Mouse (Mus musculus) granulocyte monocyte progenitor cell, adult 5-6 weeks (primary cell): ENCODE data around the gene Olfr1034. TPM values are rescaled to one million over a fixed set of nuclear protein-coding genes. Genes with fewer than 3 reads are reported as not detected.
A peak's percentile ranks its signal among the peaks of the same experiment; 100 is the strongest.
"Not testable (repeated sequence)": the region's sequence is repeated elsewhere in the genome, so short reads cannot be mapped to it uniquely, and the experiment has no call there.

Experiments used
- ATAC-seq: replicated peaks from 2 replicates; pipeline ENCODE4 v1.8.0; 2016; ENCODE audit warnings: mild to moderate bottlenecking, moderate TSS enrichment, inconsistent platforms; ENCODE audit not compliant: poor library complexity, severe bottlenecking
- total RNA-seq, 2 experiments: library from RNA; stranded (forward) in 1 of 2; stranded (reverse) in 1 of 2; fragments of 200-712, 200-1000 nt in 1 of 2; fragments of >200 nt in 1 of 2; fragmentation: Nextera tagmentation in 1 of 2; gene quantifications; 2 replicates each; pipeline ENCODE4 v1.2.3; 2014 to 2017

Gene Olfr1034
- not detected in 2 replicates for total RNA-seq (2014; fragmentation: Nextera tagmentation)
- total RNA-seq (2017): not detected in 2 replicates

DNA sequence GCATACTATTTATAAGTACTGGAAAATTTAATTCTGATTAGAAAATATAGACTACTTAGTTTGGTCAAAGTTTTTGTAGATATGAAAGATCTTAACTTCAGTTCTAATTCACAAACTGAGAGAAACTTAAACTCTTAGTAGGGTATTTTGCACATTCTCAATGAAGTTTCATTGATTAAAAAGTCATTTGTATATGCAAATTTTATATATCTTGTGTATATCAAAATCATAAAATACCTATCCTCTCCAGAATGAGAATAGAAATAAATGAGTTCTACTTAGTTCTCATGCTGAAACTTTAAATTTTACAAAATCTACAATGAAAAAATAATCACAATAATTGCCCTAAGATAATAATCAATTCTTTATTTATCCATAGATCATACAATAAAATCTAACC is at the start of gene Olfr1034:
Gene Olfr1034 (plus strand): TSS at position 301 of the 400 bp plus-strand sequence.
- ATAC-seq: no peak

DNA sequence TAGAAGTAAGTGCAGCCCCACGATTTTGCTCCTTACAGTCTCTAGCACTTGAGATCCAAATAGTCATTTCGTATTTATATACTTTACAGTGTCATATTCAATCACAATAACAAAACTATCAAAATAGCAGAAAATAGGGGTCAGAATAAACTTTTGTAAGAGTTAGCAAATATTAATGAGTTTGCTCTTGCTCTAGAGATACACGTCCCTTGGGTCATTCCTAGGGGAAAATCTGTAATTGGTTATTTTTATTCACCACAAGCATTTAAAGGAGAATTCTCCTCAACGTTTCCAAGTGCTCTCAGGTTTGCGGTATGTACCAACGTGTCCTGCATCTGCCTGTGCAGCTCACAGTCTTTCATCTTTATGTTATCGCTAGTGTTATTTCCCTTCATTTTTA is 40.4 kb upstream of the Olfr1034 start, which contains the start of gene Olfr1032:
Gene Olfr1032 (plus strand): TSS at position 301 of the 400 bp plus-strand sequence.
- ATAC-seq: no peak

GRCm38 (mm10) chr2:86020406-86020805 is 25.3 kb upstream of the Olfr1034 start, which contains the start of gene Olfr1033:
Gene Olfr1033, plus strand, starts transcription at chr2:86020633.
- ATAC-seq: peak; percentile 52; the same call in 1 of the 2 replicates

DNA sequence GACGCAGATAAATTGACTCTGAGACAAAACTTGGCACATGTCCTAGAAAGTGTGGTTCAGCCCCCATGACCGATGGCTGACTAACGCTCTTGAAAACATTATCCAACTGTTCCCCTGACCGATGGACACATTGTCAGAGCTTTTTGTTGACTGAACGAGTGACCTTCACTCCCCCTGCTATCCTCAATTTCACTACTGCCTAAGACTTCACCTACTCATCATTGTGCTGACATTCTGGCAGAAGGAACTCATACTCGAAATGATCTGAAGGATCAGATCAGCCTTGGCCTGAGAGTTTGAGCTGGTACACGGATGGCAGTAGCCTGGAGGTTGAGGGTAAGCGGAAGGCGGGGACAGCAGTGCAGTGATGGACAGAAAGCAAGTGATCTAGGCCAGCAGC is 24.1 kb upstream of the Olfr1034 start:
- ATAC-seq: not testable (repeated sequence)

GRCm38 (mm10) chr2:86050777-86051176 is 5.1 kb downstream of the Olfr1034 start:
- ATAC-seq: not testable (repeated sequence)

- ATAC-seq: not testable (repeated sequence)
Measured at GRCm38 (mm10) chr2:86063766-86064165, 18.1 kb downstream of the Olfr1034 start.

- no peak for ATAC-seq
Measured at GRCm38 (mm10) chr2:86070189-86070588, 24.5 kb downstream of the Olfr1034 start.

GRCm38 (mm10) chr2:86073692-86074091 is 28.0 kb downstream of the Olfr1034 start, which contains the start of gene Olfr1036:
Gene Olfr1036, plus strand, starts transcription at chr2:86073992.
- not testable (repeated sequence) for ATAC-seq

DNA sequence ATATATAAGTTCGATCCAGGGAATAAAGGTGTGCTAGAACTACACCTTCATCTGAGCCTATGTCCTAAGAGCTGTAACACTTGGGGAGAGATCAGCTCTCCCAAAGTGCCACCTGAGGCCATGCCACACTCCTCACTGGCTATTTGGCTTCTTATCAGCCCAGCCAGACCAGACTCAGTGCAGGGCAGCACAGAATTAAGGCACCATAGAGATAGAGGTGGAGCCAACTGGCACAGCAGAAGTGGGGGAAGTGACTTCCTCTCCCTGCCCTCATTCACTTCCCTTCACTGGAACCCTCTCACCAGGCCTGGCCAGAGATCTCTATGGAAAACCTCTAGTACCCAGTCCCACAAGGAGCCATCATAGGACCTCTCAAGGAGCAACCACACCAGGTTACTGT is 34.8 kb downstream of the Olfr1034 start:
- ATAC-seq: peak; percentile 12; the same call in 1 of the 2 replicates

GRCm38 (mm10) chr2:86087285-86087684 is 41.6 kb downstream of the Olfr1034 start, which contains the start of gene Olfr1037:
Gene Olfr1037, minus strand, starts transcription at chr2:86087385.
- ATAC-seq: no peak

Other genes with a start within 250 kb of the Olfr1034 start
- not detected in 2 replicates for gene Olfr1016, start 243.3 kb upstream of the Olfr1034 start, total RNA-seq (2014; fragmentation: Nextera tagmentation)
- gene Olfr1016, start 243.3 kb upstream of the Olfr1034 start, total RNA-seq (2017): not detected in 2 replicates
- not detected in 2 replicates for gene Olfr1018, start 227.4 kb upstream of the Olfr1034 start, total RNA-seq (2014; fragmentation: Nextera tagmentation)
- gene Olfr1018, start 227.4 kb upstream of the Olfr1034 start, total RNA-seq (2017): not detected in 2 replicates
- not detected in 2 replicates for gene Olfr1019, start 200.4 kb upstream of the Olfr1034 start, total RNA-seq (2014; fragmentation: Nextera tagmentation)
- not detected in 2 replicates for gene Olfr1019, start 200.4 kb upstream of the Olfr1034 start, total RNA-seq (2017)
- not detected in 2 replicates for gene Olfr1020, start 198.8 kb upstream of the Olfr1034 start, total RNA-seq (2014; fragmentation: Nextera tagmentation)
- gene Olfr1020, start 198.8 kb upstream of the Olfr1034 start, total RNA-seq (2017): not detected in 2 replicates
- not detected in 2 replicates for gene Olfr1022, start 177.3 kb upstream of the Olfr1034 start, total RNA-seq (2014; fragmentation: Nextera tagmentation)
- gene Olfr1022, start 177.3 kb upstream of the Olfr1034 start, total RNA-seq (2017): not detected in 2 replicates
- gene Olfr1023, start 160.2 kb upstream of the Olfr1034 start, total RNA-seq (2014; fragmentation: Nextera tagmentation): not detected in 2 replicates
- not detected in 2 replicates for gene Olfr1023, start 160.2 kb upstream of the Olfr1034 start, total RNA-seq (2017)
- not detected in 2 replicates for gene Olfr1024, start 140.8 kb upstream of the Olfr1034 start, total RNA-seq (2014; fragmentation: Nextera tagmentation)
- gene Olfr1024, start 140.8 kb upstream of the Olfr1034 start, total RNA-seq (2017): not detected in 2 replicates
- gene Olfr1025-ps1, start 130.7 kb upstream of the Olfr1034 start, total RNA-seq (2014; fragmentation: Nextera tagmentation): not detected in 2 replicates
- gene Olfr1025-ps1, start 130.7 kb upstream of the Olfr1034 start, total RNA-seq (2017): not detected in 2 replicates
- not detected in 2 replicates for gene Olfr1026, start 124.3 kb upstream of the Olfr1034 start, total RNA-seq (2014; fragmentation: Nextera tagmentation)
- gene Olfr1026, start 124.3 kb upstream of the Olfr1034 start, total RNA-seq (2017): not detected in 2 replicates
- not detected in 2 replicates for gene Olfr1028, start 95.4 kb upstream of the Olfr1034 start, total RNA-seq (2014; fragmentation: Nextera tagmentation)
- not detected in 2 replicates for gene Olfr1028, start 95.4 kb upstream of the Olfr1034 start, total RNA-seq (2017)
- not detected in 2 replicates for gene Olfr1029, start 72.0 kb upstream of the Olfr1034 start, total RNA-seq (2014; fragmentation: Nextera tagmentation)
- gene Olfr1029, start 72.0 kb upstream of the Olfr1034 start, total RNA-seq (2017): not detected in 2 replicates
- not detected in 2 replicates for gene Olfr1030, start 66.6 kb upstream of the Olfr1034 start, total RNA-seq (2014; fragmentation: Nextera tagmentation)
- gene Olfr1030, start 66.6 kb upstream of the Olfr1034 start, total RNA-seq (2017): not detected in 2 replicates
- not detected in 2 replicates for gene Olfr1031, start 55.6 kb upstream of the Olfr1034 start, total RNA-seq (2014; fragmentation: Nextera tagmentation)
- gene Olfr1031, start 55.6 kb upstream of the Olfr1034 start, total RNA-seq (2017): not detected in 2 replicates
- gene Olfr1032, start 40.3 kb upstream of the Olfr1034 start, total RNA-seq (2014; fragmentation: Nextera tagmentation): not detected in 2 replicates
- gene Olfr1032, start 40.3 kb upstream of the Olfr1034 start, total RNA-seq (2017): not detected in 2 replicates
- 0.71 TPM in 1 of 2 replicates, not detected in the other for gene Olfr1033, start 25.2 kb upstream of the Olfr1034 start, total RNA-seq (2014; fragmentation: Nextera tagmentation)
- not detected in 2 replicates for gene Olfr1033, start 25.2 kb upstream of the Olfr1034 start, total RNA-seq (2017)
- gene Olfr1036, start 28.1 kb downstream of the Olfr1034 start, total RNA-seq (2014; fragmentation: Nextera tagmentation): not detected in 2 replicates
- not detected in 2 replicates for gene Olfr1036, start 28.1 kb downstream of the Olfr1034 start, total RNA-seq (2017)
- gene Olfr1037, start 41.5 kb downstream of the Olfr1034 start, total RNA-seq (2014; fragmentation: Nextera tagmentation): not detected in 2 replicates
- gene Olfr1037, start 41.5 kb downstream of the Olfr1034 start, total RNA-seq (2017): not detected in 2 replicates
- gene Olfr1039, start 90.1 kb downstream of the Olfr1034 start, total RNA-seq (2014; fragmentation: Nextera tagmentation): not detected in 2 replicates
- gene Olfr1039, start 90.1 kb downstream of the Olfr1034 start, total RNA-seq (2017): not detected in 2 replicates
- not detected in 2 replicates for gene Olfr1040, start 100.9 kb downstream of the Olfr1034 start, total RNA-seq (2014; fragmentation: Nextera tagmentation)
- not detected in 2 replicates for gene Olfr1040, start 100.9 kb downstream of the Olfr1034 start, total RNA-seq (2017)
- not detected in 2 replicates for gene Olfr1042, start 116.0 kb downstream of the Olfr1034 start, total RNA-seq (2014; fragmentation: Nextera tagmentation)
- not detected in 2 replicates for gene Olfr1042, start 116.0 kb downstream of the Olfr1034 start, total RNA-seq (2017)
- gene Olfr1043, start 121.7 kb downstream of the Olfr1034 start, total RNA-seq (2014; fragmentation: Nextera tagmentation): not detected in 2 replicates
- not detected in 2 replicates for gene Olfr1043, start 121.7 kb downstream of the Olfr1034 start, total RNA-seq (2017)
- not detected in 2 replicates for gene Olfr1044, start 132.0 kb downstream of the Olfr1034 start, total RNA-seq (2014; fragmentation: Nextera tagmentation)
- not detected in 2 replicates for gene Olfr1044, start 132.0 kb downstream of the Olfr1034 start, total RNA-seq (2017)
- gene Olfr52, start 139.8 kb downstream of the Olfr1034 start, total RNA-seq (2014; fragmentation: Nextera tagmentation): not detected in 2 replicates
- not detected in 2 replicates for gene Olfr52, start 139.8 kb downstream of the Olfr1034 start, total RNA-seq (2017)
- gene Olfr1045, start 157.1 kb downstream of the Olfr1034 start, total RNA-seq (2014; fragmentation: Nextera tagmentation): not detected in 2 replicates
- not detected in 2 replicates for gene Olfr1045, start 157.1 kb downstream of the Olfr1034 start, total RNA-seq (2017)
- gene Olfr1046, start 173.5 kb downstream of the Olfr1034 start, total RNA-seq (2014; fragmentation: Nextera tagmentation): not detected in 2 replicates
- not detected in 2 replicates for gene Olfr1046, start 173.5 kb downstream of the Olfr1034 start, total RNA-seq (2017)
- gene Olfr1047, start 185.5 kb downstream of the Olfr1034 start, total RNA-seq (2014; fragmentation: Nextera tagmentation): not detected in 2 replicates
- gene Olfr1047, start 185.5 kb downstream of the Olfr1034 start, total RNA-seq (2017): not detected in 2 replicates
- not detected in 2 replicates for gene Olfr1048, start 194.4 kb downstream of the Olfr1034 start, total RNA-seq (2014; fragmentation: Nextera tagmentation)
- not detected in 2 replicates for gene Olfr1048, start 194.4 kb downstream of the Olfr1034 start, total RNA-seq (2017)
- gene Olfr1049, start 212.5 kb downstream of the Olfr1034 start, total RNA-seq (2014; fragmentation: Nextera tagmentation): not detected in 2 replicates
- gene Olfr1049, start 212.5 kb downstream of the Olfr1034 start, total RNA-seq (2017): not detected in 2 replicates
- not detected in 2 replicates for gene Olfr1051, start 233.2 kb downstream of the Olfr1034 start, total RNA-seq (2014; fragmentation: Nextera tagmentation)
- not detected in 2 replicates for gene Olfr1051, start 233.2 kb downstream of the Olfr1034 start, total RNA-seq (2017)
- gene Olfr1052, start 246.6 kb downstream of the Olfr1034 start, total RNA-seq (2014; fragmentation: Nextera tagmentation): not detected in 2 replicates
- not detected in 2 replicates for gene Olfr1052, start 246.6 kb downstream of the Olfr1034 start, total RNA-seq (2017)